Comparison of ENCODE assay signal across 21 mouse cellular contexts in genomic region chr13:34842851-34843250, GRCm38 (mm10). TPM values are rescaled to one million over a fixed set of nuclear protein-coding genes. Genes with fewer than 3 reads are reported as not detected.
A peak's percentile ranks its signal among the peaks of the same experiment; 100 is the strongest.
DNase-seq lines count a peak whose midpoint lies in the region; ATAC-seq lines count a peak whose summit lies in the region.
"Had no signal": no experiment of that assay in that cellular context is flagged by ENCODE, and none has a peak within 500 bp of the region (broad histone marks: within the 10 kb centered on the region; RNA-seq: fewer than 3 reads in every experiment).

No protein-coding gene starts in this region.

- ATAC-seq in kidney, embryonic 15.5 days (replicated peaks; ENCODE audit: low FRiP score): 0 out of 2 replicates have a peak, but pooled peaks have one; percentile 49
- ATAC-seq in kidney, embryonic 16.5 days (ENCODE audit: low FRiP score, low TSS enrichment): no peak; the same call in 1 of the 2 replicates
- ATAC-seq: forebrain, embryonic 14.5 days; forebrain, embryonic 16.5 days had no signal

- H3K36me3 ChIP-seq in kidney, embryonic 15.5 days: no peaks in the 10 kb centered on the region
- no peaks in the 10 kb centered on the region for H3K36me3 ChIP-seq in kidney, embryonic 16.5 days (ENCODE audit: insufficient read depth, low read length)
- H3K36me3 ChIP-seq: embryonic facial prominence, embryonic 13.5 days; embryonic facial prominence, embryonic 15.5 days; forebrain, embryonic 10.5 days; forebrain, embryonic 12.5 days had no signal

- no peaks in the 10 kb centered on the region for H3K4me1 ChIP-seq in kidney, embryonic 15.5 days
- no peaks in the 10 kb centered on the region for H3K4me1 ChIP-seq in kidney, embryonic 16.5 days (ENCODE audit: insufficient read depth, low read length)
- H3K4me1 ChIP-seq: embryonic facial prominence, embryonic 13.5 days; embryonic facial prominence, embryonic 15.5 days; forebrain, embryonic 10.5 days; forebrain, embryonic 12.5 days had no signal

- no peak for DNase-seq in kidney, adult 11 months
- DNase-seq in kidney, postnatal 10 days: peak; percentile 11
- DNase-seq: adrenal gland, adult 2 months; adrenal gland, postnatal 10 days; adrenal gland, postnatal 25 days; cerebellum, adult 11 months; cerebellum, adult 18-20 months; cerebellum, adult 8-10 months; cerebellum, adult 9-11 months; cerebellum, postnatal 14 days; cerebellum, postnatal 36 days; embryo, embryonic 11 days had no signal

- no peak overlapping the region for H3K9ac ChIP-seq in kidney, embryonic 15.5 days
- H3K9ac ChIP-seq in kidney, embryonic 16.5 days (replicated peaks; ENCODE audit: low read length): no peak overlapping the region
- H3K9ac ChIP-seq: embryonic facial prominence, embryonic 13.5 days; embryonic facial prominence, embryonic 15.5 days; forebrain, embryonic 12.5 days had no signal

- no peaks in the 10 kb centered on the region for H3K27me3 ChIP-seq in kidney, embryonic 15.5 days
- H3K27me3 ChIP-seq in kidney, embryonic 16.5 days (ENCODE audit: insufficient read depth, low read length): no peaks in the 10 kb centered on the region
- H3K27me3 ChIP-seq: embryonic facial prominence, embryonic 13.5 days; embryonic facial prominence, embryonic 15.5 days; forebrain, embryonic 12.5 days had no signal

- no peak overlapping the region for H3K4me2 ChIP-seq in kidney, embryonic 15.5 days
- no peak overlapping the region for H3K4me2 ChIP-seq in kidney, embryonic 16.5 days (replicated peaks; ENCODE audit: low read depth, low read length)
- H3K4me2 ChIP-seq: embryonic facial prominence, embryonic 13.5 days; embryonic facial prominence, embryonic 15.5 days; forebrain, embryonic 12.5 days had no signal

- no peak overlapping the region for H3K4me3 ChIP-seq in kidney, embryonic 15.5 days (replicated peaks)
- H3K4me3 ChIP-seq in kidney, embryonic 16.5 days (ENCODE audit: low read length): no peak overlapping the region
- H3K4me3 ChIP-seq: embryonic facial prominence, embryonic 13.5 days; embryonic facial prominence, embryonic 15.5 days; erythroblast, embryonic 14.5 days; forebrain, embryonic 10.5 days; forebrain, embryonic 12.5 days had no signal

- WGBS in kidney, embryonic 15.5 days: 45% methylated on average over 4 of the region's 4 CpGs
- 52% methylated on average over 4 of the region's 4 CpGs for WGBS in kidney, embryonic 16.5 days

- H3K9me3 ChIP-seq in kidney, embryonic 15.5 days (replicated peaks): no peaks in the 10 kb centered on the region
- H3K9me3 ChIP-seq in kidney, embryonic 16.5 days (ENCODE audit: low read length): no peaks in the 10 kb centered on the region
- H3K9me3 ChIP-seq: embryonic facial prominence, embryonic 13.5 days; embryonic facial prominence, embryonic 15.5 days; forebrain, embryonic 10.5 days; forebrain, embryonic 12.5 days had no signal

- no peak overlapping the region for H3K27ac ChIP-seq in kidney, embryonic 15.5 days
- no peak overlapping the region for H3K27ac ChIP-seq in kidney, embryonic 16.5 days (ENCODE audit: low read length)
- H3K27ac ChIP-seq: embryonic facial prominence, embryonic 13.5 days; embryonic facial prominence, embryonic 15.5 days; forebrain, embryonic 10.5 days; forebrain, embryonic 12.5 days had no signal

RNA-seq across cellular contexts. Expression of gene Prpf4b, which starts 32.3 kb away (rescaled TPM):
- 71.8 and 76.7 TPM in 2 replicates for polyA plus RNA-seq in kidney, embryonic 15.5 days (2015; fragmentation: Nextera tagmentation; extraction: Ambion mirVana)
- 54.2 and 63.2 TPM in 2 replicates for polyA plus RNA-seq in kidney, embryonic 16.5 days (2015; fragmentation: Nextera tagmentation; extraction: Ambion mirVana)
